Mouse (Mus musculus) hindbrain, embryonic 16.5 days (tissue): ENCODE results near the gene Rgs3. TPM values are rescaled to one million over a fixed set of nuclear protein-coding genes. Genes with fewer than 3 reads are reported as not detected.

Experiments used
- ATAC-seq: fragments of 200-750 bp; cut with Nextera tagmentation; 2 replicates; pipeline ENCODE4 v1.8.0; 2017; ENCODE audit warnings: moderate TSS enrichment, moderate library complexity
- H3K27ac ChIP-seq: fragments of 300-500 bp; sonication (generic); 2 replicates; pipeline ENCODE4 v1.5.1; 2014; ENCODE audit warnings: low read depth, mild to moderate bottlenecking, control low read depth, low read length, moderate library complexity
- H3K27me3 ChIP-seq: fragments of 300-500 bp; sonication (generic); replicated peaks from 2 replicates; pipeline ENCODE4 v1.6.1; 2014; ENCODE audit warnings: low read length; ENCODE audit not compliant: control insufficient read depth, insufficient read depth
- H3K36me3 ChIP-seq: fragments of 300-500 bp; sonication (generic); 2 replicates; pipeline ENCODE4 v1.6.1; 2014; ENCODE audit warnings: mild to moderate bottlenecking, low read length, moderate library complexity, mixed read lengths; ENCODE audit not compliant: control insufficient read depth, insufficient read depth
- H3K4me1 ChIP-seq: fragments of 300-500 bp; sonication (generic); 2 replicates; pipeline ENCODE4 v1.6.1; 2014; ENCODE audit warnings: low read depth, low read length; ENCODE audit not compliant: control insufficient read depth, insufficient read depth
- H3K4me2 ChIP-seq: fragments of 300-500 bp; sonication (generic); 2 replicates; pipeline ENCODE4 v1.6.1; 2014; ENCODE audit warnings: mild to moderate bottlenecking, low read length, control low read depth, moderate library complexity
- H3K4me3 ChIP-seq: fragments of 300-500 bp; sonication (generic); 2 replicates; pipeline ENCODE4 v1.5.1; 2014; ENCODE audit warnings: mild to moderate bottlenecking, low read length, control low read depth, moderate library complexity
- H3K9ac ChIP-seq: fragments of 300-500 bp; sonication (generic); 2 replicates; pipeline ENCODE4 v1.6.1; 2014; ENCODE audit warnings: low read depth, mild to moderate bottlenecking, control low read depth, low read length, moderate library complexity
- H3K9me3 ChIP-seq: fragments of 300-500 bp; sonication (generic); 2 replicates; pipeline ENCODE4 v1.6.1; 2014; ENCODE audit warnings: mild to moderate bottlenecking, low read length, moderate library complexity; ENCODE audit not compliant: control insufficient read depth
- WGBS: fragments of 180-500 bp; shearing (Covaris S2); extraction: QIAGEN DNeasy Blood & Tissue Kit; methylation state at CpG from one replicate; pipeline ENCODE4 v1.1.7; 2014; 5-methylcytosine and 5-hydroxymethylcytosine counted together
- polyA plus RNA-seq: library from polyadenylated mRNA; unstranded; fragments of >200 nt; fragmentation: Nextera tagmentation; extraction: Ambion mirVana; gene quantifications from 2 replicates; pipeline ENCODE4 v1.2.1, GENCODE M21; 2015

The Rgs3 gene
- polyA plus RNA-seq, 1 experiment from 2014 or later, result 58.1 TPM

DNA sequence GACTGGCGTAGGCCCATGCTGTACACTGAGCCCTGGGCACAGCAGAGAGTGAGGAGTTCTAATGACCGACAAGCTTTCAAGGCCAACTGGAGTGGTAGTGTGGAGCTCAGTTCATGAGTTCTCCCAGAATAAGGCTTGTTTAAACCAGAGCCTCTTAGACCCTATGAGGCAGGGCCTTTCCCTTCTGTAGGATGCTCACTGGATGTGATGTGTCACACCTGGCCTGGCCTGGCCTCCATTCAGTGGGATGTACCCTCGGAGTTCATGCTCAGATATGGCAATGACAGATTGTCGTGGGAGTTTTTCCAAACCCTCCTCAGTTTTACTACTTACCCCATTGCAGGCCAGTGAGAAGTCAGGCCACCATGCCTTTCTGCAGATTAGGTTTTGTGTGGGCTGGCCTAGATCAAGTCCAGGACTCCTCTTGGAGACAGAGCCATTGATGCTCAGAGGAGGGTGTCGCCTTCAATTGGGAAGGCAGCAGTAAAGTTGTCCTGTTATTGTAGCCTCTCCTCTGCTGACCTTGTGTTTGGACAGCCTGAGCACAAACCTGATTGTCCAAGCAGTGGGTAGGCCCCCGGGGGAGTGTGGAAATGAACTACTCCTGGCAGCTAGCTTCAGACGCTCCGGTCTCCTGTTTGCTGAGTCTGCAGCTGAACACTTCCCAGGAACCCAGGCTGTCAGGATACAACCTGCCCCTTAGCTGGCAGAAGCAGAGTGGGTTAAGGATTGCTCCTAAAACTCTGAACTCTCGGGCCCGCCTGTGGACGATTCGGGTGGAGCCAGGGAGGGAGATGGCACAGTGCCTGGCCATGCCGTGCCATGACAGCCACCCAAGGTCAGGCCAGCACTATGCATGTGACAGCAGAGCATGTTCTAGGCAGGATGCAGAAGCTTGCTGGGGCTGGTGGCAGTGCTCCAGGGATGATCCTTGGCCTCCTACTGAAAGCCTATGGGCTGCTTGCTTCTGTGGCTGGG is 109.7 kb downstream of the Rgs3 start:
- no peak overlapping the region for H3K4me3 ChIP-seq
- H3K27me3 ChIP-seq, result no peaks in the 10 kb centered on the region
- H3K4me2 ChIP-seq, result no peak overlapping the region
- no peak overlapping the region for H3K27ac ChIP-seq
- H3K9me3 ChIP-seq, result no peaks in the 10 kb centered on the region
- H3K9ac ChIP-seq, result peak overlapping the region; percentile 47
- no peaks in the 10 kb centered on the region for H3K36me3 ChIP-seq
- WGBS, result 76% methylated on average over 13 of the region's 13 CpGs
- peaks cover 10% of the 10 kb centered on the region for H3K4me1 ChIP-seq
- ATAC-seq, result no peak

DNA sequence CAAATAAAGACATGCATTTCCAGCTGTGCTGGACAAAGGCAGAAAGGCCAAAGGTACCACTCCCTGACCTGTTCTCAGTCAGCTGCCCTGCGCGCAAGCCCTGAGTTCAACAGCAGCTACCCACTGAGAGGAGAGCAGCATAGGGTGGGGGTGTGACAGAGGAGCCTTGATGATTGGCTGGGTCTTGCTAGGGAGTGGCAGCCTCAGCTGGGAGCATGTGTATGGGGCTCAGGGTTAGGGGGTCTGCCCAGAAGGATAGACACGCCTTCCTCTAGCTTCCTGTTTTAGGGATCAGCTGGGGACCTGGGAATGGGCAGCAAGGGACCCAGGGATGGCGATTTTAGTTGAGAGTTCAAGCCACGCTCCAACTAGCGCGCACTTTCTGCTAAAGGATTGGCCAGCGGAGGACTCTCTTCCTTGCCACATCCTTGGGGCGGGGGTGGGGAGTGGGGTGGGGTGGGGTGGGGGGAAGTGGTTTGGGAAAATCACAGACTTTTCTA is 113.9 kb downstream of the Rgs3 start:
- WGBS, result 7% methylated on average over 8 of the region's 9 CpGs
- peaks cover 40% of the 10 kb centered on the region for H3K4me1 ChIP-seq
- ATAC-seq, result peak; percentile 57
- no peaks in the 10 kb centered on the region for H3K27me3 ChIP-seq
- H3K36me3 ChIP-seq, result no peaks in the 10 kb centered on the region
- peak overlapping the region; percentile 56 for H3K4me2 ChIP-seq
- no peak overlapping the region for H3K27ac ChIP-seq
- H3K9ac ChIP-seq, result peak overlapping the region; percentile 82
- H3K4me3 ChIP-seq, result peak overlapping the region; percentile 66
- H3K9me3 ChIP-seq, result no peaks in the 10 kb centered on the region

DNA sequence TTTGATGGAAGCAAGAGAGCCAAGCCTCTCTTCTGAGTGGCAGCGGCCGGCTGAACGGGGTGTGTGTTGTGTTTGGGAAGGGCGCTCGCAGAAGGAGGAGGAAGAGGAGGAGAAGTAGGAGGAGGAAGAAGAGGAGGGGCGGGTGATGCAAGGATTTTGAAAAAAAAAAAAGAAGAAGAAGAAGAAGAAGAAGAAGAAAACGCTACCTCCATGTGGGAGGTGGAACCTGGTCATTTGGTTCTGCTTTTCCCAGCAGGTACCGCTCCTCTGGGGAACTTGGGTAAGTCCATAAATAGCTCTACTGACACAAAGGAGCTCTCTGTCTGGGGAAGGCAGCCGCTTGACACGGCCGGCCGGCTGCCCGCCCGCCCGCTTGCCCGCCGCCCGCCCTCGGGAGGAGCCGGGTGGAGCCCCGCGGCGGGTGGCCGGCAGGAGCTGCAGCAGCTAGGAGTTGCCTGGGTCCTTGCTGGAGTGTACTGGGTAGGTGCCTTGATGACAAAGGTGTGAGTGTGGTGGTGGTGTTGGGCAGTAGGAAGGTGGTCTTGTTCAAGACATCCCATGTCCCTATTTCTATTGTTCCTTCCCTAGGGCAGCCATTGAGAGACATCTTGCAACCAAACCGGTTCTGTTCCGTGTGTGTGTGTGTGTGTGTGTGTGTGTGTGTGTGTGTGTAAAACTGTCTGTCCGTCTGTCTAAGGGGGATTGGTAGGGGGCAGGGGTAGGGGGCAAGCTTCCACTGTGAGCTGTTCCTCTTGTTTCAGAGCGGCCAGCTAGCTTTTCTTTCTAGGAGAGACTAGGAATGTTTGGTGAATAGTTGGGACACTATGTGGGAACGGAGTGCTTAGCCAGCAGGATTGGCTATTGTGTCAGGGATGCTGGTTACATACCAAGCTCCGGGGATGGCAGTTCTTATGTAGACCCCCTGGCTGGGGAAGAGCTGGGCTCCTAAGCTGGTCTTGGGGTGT is 114.7 kb downstream of the Rgs3 start:
- Histone ChIP-seq H3K4me1 (peaks cover 45% of the 10 kb centered on the region), H3K4me3 (peak overlapping the region; percentile 66), H3K9ac (peak overlapping the region; percentile 82), H3K27ac (peak overlapping the region; percentile 19), H3K27me3 (no peaks in the 10 kb centered on the region), H3K4me2 (peak overlapping the region; percentile 56), H3K9me3 (no peaks in the 10 kb centered on the region), H3K36me3 (no peaks in the 10 kb centered on the region)
- peak; percentile 43; the same call in 1 of the 2 replicates for ATAC-seq
- WGBS, result 3% methylated on average over 30 of the region's 30 CpGs

DNA sequence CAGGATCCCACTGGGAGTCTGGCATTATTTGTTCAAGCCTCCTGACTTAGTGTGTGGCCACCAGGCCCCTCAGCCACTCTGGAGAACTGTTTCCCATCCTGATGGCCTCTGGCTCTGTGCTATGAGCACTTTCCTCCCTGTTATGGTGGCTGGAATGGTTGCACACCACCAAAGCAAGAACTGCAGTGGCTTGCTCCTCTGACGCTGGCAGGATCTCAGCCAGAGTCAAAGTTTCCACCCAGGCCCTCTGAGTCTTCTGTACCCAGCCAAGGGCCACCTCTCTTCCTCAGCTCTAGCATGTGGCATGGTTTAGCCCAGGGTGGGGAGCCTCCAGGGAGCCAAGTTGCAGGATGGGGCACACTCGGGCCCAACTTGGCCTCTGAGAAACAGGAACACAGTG is 115.7 kb downstream of the Rgs3 start:
- no peaks in the 10 kb centered on the region for H3K36me3 ChIP-seq
- ATAC-seq, result no peak
- H3K9ac ChIP-seq, result peak overlapping the region; percentile 82
- no peak overlapping the region for H3K27ac ChIP-seq
- H3K27me3 ChIP-seq, result no peaks in the 10 kb centered on the region
- H3K4me1 ChIP-seq, result peaks cover 40% of the 10 kb centered on the region
- 80% methylated on average over 2 of the region's 2 CpGs for WGBS
- peak overlapping the region; percentile 56 for H3K4me2 ChIP-seq
- no peaks in the 10 kb centered on the region for H3K9me3 ChIP-seq
- H3K4me3 ChIP-seq, result peak overlapping the region; percentile 66

DNA sequence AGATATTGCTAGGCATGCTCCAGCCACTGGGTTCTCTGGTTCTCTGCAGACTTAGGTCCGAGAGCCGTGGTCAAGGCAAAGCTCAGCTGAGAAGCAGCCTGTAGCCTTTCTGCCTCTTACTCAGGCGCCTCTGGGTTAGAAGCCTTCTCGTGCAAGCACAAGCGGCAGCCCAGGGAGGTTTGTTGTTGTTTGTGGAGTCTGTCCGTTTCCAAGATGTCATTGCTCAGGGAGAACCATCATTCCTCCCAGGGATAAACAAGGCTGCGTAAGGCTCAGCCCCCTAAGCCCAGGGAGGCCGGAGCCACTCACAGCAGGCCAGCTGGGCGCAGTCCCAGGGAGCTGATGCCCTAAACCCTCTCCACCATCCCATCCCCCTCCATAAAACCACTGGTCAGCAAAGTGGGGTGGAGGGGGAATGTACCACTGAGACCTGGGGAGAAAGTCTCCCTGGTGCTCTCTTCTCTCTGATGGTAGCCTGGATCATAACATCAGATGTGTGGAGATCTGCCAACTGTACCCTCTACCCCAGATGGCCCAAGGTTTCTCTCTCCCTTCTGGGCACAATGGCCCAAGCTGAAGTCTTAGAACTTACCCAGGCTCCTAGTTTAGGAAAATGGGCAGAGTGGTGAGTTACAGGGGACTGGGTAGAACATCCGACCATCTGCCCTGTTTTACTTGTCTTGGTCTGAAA is 117.5 kb downstream of the Rgs3 start:
- peak overlapping the region; percentile 18 for H3K4me3 ChIP-seq
- H3K4me1 ChIP-seq, result peaks cover 45% of the 10 kb centered on the region
- H3K27me3 ChIP-seq, result no peaks in the 10 kb centered on the region
- no peaks in the 10 kb centered on the region for H3K9me3 ChIP-seq
- H3K27ac ChIP-seq, result no peak overlapping the region
- peak overlapping the region; percentile 43 for H3K9ac ChIP-seq
- ATAC-seq, result no peak
- H3K4me2 ChIP-seq, result peak overlapping the region; percentile 56
- H3K36me3 ChIP-seq, result peaks cover 2% of the 10 kb centered on the region; the same call in 1 of the 2 replicates
- 53% methylated on average over 10 of the region's 10 CpGs for WGBS

DNA sequence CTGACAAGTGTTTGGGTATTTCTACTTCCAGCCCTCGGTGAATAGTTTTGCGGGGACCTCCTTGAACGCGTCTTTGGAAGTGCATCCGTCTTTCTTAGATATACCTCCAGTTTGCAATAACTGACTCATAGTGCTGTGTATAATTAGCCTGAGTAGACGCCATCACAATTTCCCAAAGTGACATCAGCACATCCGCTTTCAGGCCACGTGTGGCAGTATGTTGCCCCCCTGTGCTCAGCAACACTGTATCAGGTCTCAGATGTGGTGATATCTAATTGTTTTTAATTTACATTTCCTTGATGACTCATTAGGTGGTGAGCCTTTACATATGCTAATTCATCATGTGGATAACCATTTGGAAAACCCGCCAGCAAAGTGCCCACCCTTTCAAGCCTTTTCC is 119.5 kb downstream of the Rgs3 start:
- Histone ChIP-seq H3K4me2 (no peak overlapping the region), H3K4me1 (peaks cover 39% of the 10 kb centered on the region), H3K36me3 (peaks cover 2% of the 10 kb centered on the region; the same call in 1 of the 2 replicates), H3K27me3 (no peaks in the 10 kb centered on the region), H3K9me3 (no peaks in the 10 kb centered on the region), H3K4me3 (no peak overlapping the region), H3K27ac (no peak overlapping the region), H3K9ac (no peak overlapping the region)
- WGBS, result 63% methylated on average over 9 of the region's 9 CpGs
- ATAC-seq, result no peak

DNA sequence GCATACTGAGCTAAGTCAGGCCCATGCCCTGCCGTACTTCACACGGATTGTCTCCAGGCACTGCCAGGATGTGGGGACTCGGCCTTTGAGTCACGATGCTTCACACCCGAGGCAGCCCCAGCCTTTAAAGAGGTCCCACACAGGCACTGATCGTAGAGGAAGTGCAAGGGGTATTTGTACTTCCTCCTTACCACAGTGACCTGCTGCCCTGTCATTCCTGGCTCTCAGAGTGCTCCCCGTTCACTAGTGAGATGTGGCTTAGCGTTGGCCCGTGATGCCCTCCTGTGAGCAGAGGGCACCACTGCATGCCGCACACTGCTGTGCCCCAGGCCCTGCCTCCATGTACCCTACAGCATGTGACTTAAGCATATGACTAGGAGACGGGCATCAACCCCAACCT is 121.8 kb downstream of the Rgs3 start:
- H3K4me2 ChIP-seq, result no peak overlapping the region
- H3K4me1 ChIP-seq, result peaks cover 26% of the 10 kb centered on the region
- H3K4me3 ChIP-seq, result no peak overlapping the region
- no peak for ATAC-seq
- no peaks in the 10 kb centered on the region for H3K27me3 ChIP-seq
- WGBS, result 85% methylated on average over 11 of the region's 11 CpGs
- no peaks in the 10 kb centered on the region for H3K9me3 ChIP-seq
- H3K36me3 ChIP-seq, result peaks cover 2% of the 10 kb centered on the region; the same call in 1 of the 2 replicates
- no peak overlapping the region; the same call in 1 of the 2 replicates for H3K9ac ChIP-seq
- no peak overlapping the region for H3K27ac ChIP-seq

DNA sequence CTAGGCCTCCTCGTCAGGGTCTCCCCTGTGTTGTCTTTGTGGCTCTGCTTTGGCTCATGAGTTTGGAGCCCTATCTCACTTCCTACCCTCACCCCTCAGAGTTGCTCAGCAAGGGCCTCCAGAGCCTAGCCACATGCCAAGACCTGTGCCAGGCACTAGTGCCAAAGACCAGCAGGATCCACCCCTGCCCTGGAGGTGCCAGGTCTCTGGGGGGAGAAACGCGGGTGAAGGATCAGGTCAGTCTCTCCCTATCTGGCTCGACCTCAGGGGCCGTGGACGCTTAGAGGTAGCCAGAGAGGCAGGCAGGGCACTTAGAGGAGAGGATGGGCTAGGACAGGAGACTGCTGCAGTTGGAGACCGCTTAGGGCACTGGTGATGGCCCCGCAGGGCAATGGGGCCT is 122.7 kb downstream of the Rgs3 start:
- Histone ChIP-seq H3K27ac (no peak overlapping the region), H3K36me3 (peaks cover 2% of the 10 kb centered on the region; the same call in 1 of the 2 replicates), H3K27me3 (no peaks in the 10 kb centered on the region), H3K4me2 (no peak overlapping the region), H3K4me1 (peaks cover 17% of the 10 kb centered on the region), H3K4me3 (no peak overlapping the region), H3K9ac (no peak overlapping the region), H3K9me3 (no peaks in the 10 kb centered on the region)
- no peak for ATAC-seq
- whole genome bisulfite sequencing, result 88% methylated on average over 8 of the region's 8 CpGs
